In the genomic region with DNA sequence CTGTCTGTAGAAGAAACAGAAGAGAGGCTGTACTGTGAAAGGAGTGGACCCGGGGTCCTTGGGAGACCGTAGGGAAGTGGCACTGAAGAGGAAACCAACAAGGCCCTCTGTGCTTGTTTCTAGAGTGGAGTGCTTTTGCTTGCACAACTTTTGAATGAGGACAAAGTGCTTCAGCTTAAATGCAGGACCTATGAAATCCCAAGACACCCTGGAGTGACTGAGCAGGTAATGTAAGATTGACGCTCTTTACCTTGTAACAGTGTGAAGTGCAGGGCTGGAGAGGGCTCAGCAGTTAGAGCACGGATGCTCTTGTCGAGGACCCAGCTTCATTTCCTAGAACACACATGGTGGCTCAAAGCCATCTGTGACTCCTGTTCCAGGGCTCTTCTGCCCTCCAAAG, we compare ENCODE assay signal across 16 mouse cellular contexts.
"Had no signal": no experiment of that assay in that cellular context is flagged by ENCODE, and none has a peak within 500 bp of the region (broad histone marks: within the 10 kb centered on the region; RNA-seq: fewer than 3 reads in every experiment).

No protein-coding gene starts in this region.

- DNase-seq: kidney, adult 2 months; kidney, postnatal 25 days; left cerebral cortex, postnatal 4 days; right cerebral cortex, adult 18-20 months; right cerebral cortex, postnatal 25 days; thymus, adult 18-20 months; thymus, postnatal 36 days had no signal

- H3K4me1 ChIP-seq: limb, embryonic 12.5 days; limb, embryonic 15.5 days; midbrain, embryonic 12.5 days; midbrain, embryonic 15.5 days; neural tube, embryonic 12.5 days; neural tube, embryonic 15.5 days had no signal

- H3K27ac ChIP-seq: kidney, postnatal 0 days; limb, embryonic 12.5 days; limb, embryonic 15.5 days; liver, embryonic 14.5 days; macrophage; midbrain, embryonic 12.5 days; midbrain, embryonic 15.5 days; neural tube, embryonic 12.5 days; neural tube, embryonic 15.5 days had no signal

- H3K4me3 ChIP-seq: limb, embryonic 12.5 days; limb, embryonic 15.5 days; midbrain, embryonic 12.5 days; midbrain, embryonic 15.5 days; neural tube, embryonic 12.5 days; neural tube, embryonic 15.5 days had no signal

- H3K27me3 ChIP-seq: limb, embryonic 12.5 days; limb, embryonic 15.5 days; midbrain, embryonic 12.5 days; midbrain, embryonic 15.5 days; neural tube, embryonic 12.5 days; neural tube, embryonic 15.5 days had no signal

- H3K9me3 ChIP-seq: limb, embryonic 12.5 days; limb, embryonic 15.5 days; midbrain, embryonic 12.5 days; midbrain, embryonic 15.5 days; neural tube, embryonic 12.5 days; neural tube, embryonic 15.5 days had no signal
